Mouse (Mus musculus) urinary bladder, postnatal 10 days (tissue): ENCODE results near the gene Tmem135.

ENCODE experiments used
- DNase-seq: peaks from one replicate; pipeline ENCODE4 v3.0.0; 2022; ENCODE audit warnings: low spot score

Tmem135 gene

DNA sequence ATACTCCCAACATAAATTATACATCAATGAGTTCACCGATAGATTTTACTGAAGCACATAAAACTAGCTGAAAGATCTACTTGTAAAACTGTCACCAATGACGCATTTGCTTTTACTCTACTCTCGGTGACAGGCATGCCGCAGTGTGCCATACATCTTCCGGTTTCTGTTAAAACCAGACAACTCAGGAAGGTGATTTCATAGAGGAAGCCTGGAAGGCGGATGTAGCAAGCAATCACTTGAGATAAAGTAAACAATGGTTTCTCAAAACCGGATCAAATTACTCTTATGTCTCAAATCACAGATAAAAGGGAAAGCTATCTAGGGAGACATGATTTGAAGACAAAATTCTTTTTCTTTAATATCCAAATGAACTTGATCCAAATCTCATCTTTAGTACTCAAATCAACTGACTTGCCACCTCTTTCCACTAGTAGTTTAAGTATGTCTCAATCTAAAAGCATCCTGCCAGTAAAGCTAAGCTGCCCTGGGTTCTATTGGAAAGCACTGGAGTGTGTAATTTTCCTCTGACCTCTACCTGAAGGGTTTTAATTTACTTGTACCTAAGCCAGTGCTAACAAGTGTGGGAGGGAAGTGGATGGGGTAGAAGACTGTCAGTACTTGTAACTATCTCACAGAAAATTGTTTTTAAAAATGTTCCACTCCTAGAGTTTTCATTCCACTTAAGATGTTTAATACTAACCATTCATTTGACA is 155.7 kb downstream of the Tmem135 start:
- no peak for DNase-seq

- no peak for DNase-seq
These were observed 156.9 kb downstream of the Tmem135 start for GRCm38 (mm10) chr7:89247012-89247710.

GRCm38 (mm10) chr7:89242565-89242964 is 161.5 kb downstream of the Tmem135 start:
- DNase-seq: no peak

GRCm38 (mm10) chr7:89242143-89242542 is 161.9 kb downstream of the Tmem135 start:
- DNase-seq: no peak

DNA sequence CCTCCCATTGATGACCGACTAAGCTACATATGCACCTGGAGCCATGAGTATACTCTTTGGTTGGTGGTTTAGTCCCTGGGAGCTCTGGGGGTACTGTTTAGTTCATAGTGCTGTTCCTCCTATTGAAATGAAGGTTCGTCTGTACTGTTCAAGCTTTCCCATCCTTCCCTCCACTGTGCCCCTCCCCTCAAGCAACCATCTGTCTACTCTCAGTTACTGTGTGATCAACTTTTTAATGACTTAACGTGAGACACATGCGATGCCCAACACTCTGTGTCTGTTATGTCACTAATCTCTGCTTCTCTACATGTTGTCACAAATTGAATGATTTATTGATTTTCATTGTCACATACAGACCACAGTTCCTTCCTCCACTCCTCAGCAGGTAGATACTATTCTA is 164.4 kb downstream of the Tmem135 start:
- DNase-seq: no peak

- DNase-seq: no peak
These were observed 167.4 kb downstream of the Tmem135 start for GRCm38 (mm10) chr7:89236592-89236991.

- no peak for DNase-seq
These were observed 168.0 kb downstream of the Tmem135 start for GRCm38 (mm10) chr7:89235974-89236507.

- DNase-seq: no peak
These were observed 171.4 kb downstream of the Tmem135 start for GRCm38 (mm10) chr7:89232499-89233145.

DNA sequence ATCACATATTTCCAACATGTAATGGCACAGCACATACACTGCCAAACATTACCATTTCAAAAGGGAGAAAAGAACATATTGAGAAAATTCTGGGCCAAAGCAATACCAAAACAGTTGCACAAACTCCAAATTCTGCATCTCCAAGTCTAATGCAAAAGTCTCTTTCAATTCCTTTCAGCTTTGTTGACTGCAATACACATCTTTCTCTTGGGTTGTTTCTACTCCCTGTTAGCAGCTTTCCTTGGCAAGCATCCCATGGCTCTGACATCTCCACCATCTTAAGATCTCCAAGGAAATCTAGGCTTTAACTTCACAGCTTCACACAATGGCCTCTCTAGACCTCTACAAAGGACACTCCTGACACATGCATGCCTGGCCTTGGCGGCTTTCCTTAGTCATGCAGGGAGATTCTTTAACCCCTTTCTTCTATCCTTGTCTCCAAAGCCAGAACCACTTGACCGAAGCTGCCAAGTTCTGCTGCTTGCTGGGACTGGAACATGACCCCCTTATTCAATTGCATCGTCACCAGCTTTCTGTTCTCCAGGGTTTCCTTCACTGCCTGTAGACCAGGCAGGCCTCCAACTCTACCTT is 172.7 kb downstream of the Tmem135 start:
- no peak for DNase-seq

DNA sequence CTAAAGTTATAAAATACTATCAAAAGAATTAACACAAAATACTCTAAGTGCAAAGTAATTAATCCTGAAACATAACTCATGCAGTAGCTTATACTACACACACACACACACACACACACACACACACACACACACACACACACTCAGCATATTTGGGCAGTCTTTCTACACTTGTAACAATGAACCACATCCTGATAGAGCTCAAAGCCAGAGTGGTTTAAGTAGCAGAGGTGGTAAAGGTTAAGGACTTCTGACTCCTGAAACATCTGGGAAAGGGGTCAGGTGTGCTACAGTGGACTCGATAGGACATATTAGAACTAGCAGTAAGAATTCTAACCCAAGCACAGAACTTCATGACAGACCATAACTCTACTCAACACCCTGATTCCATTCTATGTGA is 181.4 kb downstream of the Tmem135 start:
- no peak for DNase-seq

- no peak for DNase-seq
These were observed 187.4 kb downstream of the Tmem135 start for GRCm38 (mm10) chr7:89216628-89217027.

GRCm38 (mm10) chr7:89216118-89216517 is 187.9 kb downstream of the Tmem135 start:
- no peak for DNase-seq

- DNase-seq: no peak
These were observed 188.3 kb downstream of the Tmem135 start for GRCm38 (mm10) chr7:89215714-89216113.

GRCm38 (mm10) chr7:89210506-89210905 is 193.5 kb downstream of the Tmem135 start:
- no peak for DNase-seq

- DNase-seq: no peak
These were observed 197.9 kb downstream of the Tmem135 start for GRCm38 (mm10) chr7:89206165-89206564.

- DNase-seq: no peak
These were observed 198.6 kb downstream of the Tmem135 start for GRCm38 (mm10) chr7:89205402-89205801.

GRCm38 (mm10) chr7:89203144-89203543 is 200.9 kb downstream of the Tmem135 start:
- DNase-seq: no peak

DNA sequence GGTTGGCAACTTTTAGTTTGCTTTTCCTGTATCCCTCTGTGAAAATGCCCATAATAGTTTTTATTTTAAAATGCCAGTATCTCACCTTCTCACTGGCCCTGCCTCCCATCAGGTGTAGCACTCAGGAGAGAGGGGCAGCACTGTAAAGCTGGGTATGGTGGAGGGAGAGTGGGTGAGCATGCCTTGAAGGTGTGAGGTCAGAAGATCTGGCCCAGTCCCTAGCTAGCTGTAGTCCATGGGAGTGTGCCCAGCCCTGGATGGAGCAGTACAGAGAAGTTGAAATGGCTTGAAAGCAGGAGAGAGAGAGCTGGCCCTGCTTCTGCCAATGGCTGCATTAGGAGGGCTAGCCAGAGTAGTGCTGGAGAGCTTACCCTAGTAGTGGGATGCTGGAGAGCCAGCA is 202.1 kb downstream of the Tmem135 start:
- no peak for DNase-seq

GRCm38 (mm10) chr7:89198499-89198898 is 205.5 kb downstream of the Tmem135 start:
- no peak for DNase-seq

DNA sequence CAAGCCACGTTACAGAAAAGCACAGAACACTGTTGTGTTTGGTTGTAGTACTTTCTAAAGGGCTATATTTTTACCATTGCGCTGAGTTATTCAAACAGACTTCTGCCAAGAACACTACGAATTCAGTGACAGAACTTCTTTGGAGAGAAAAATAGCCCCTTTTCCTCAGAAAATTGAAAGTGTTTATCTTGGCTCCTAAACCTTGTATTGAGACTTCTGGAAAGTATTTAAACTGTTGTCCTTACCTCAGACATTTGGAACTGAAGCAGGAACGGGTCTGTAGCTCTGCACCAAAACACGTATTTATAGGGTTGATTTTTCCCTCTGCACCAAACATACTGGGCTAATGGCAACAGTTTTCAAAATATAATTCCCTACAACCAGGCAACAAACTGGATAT is 210.6 kb downstream of the Tmem135 start:
- DNase-seq: no peak

- no peak for DNase-seq
These were observed 220.1 kb downstream of the Tmem135 start for GRCm38 (mm10) chr7:89183928-89184327.

GRCm38 (mm10) chr7:89182943-89183342 is 221.1 kb downstream of the Tmem135 start:
- DNase-seq: no peak

GRCm38 (mm10) chr7:89181285-89181684 is 222.7 kb downstream of the Tmem135 start:
- DNase-seq: no peak
